Mouse (Mus musculus): ENCODE measurements at regions not wholly inside any gene's neighbourhood (a gene's known extent, or its start where the extent isn't known, plus 50 kb on each side); places are given as distances from the start of the nearest gene placed in this dataset.

DNA sequence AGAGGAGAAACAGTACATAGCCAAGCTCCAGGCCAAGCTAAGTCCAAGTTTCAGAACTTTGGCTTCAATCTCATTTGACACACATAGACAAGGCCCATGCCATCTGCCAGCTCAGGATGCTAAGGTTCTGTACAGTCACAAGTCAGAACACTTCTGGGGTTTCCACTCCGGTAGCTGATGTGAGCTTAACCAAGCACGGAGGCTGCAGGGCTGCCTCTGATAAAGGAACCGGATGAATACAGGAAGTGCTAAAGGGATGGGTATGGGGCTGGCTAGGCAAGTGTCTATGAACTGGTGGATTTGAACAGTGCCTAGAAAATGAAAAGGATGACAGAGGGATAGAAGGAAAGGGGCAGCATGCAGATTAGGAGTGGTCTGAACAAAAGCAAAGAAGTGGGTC is 75.4 kb upstream of the Vldlr start:
- no peak for DNase-seq

DNA sequence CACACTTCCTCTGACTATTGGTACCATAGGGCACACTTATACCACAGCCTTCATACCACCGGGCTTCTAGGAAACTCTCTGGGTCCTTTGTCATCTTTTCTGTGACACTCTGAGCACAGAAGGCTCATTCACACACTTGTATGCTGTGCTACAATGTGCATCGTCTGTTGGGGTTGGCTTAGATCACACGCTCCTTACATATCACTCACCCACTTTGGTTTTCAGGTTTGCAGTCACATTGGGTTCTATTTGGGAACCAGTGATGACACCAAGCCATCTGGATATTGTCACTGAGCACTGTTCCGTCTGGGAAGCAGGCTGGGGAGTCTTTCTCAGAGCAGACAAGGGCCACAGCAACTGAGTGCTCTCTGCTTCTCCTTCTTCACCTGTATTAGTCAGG is 74.1 kb upstream of the Vldlr start:
- DNase-seq = no peak

GRCm38 (mm10) chr19:27147404-27147803 is 68.9 kb upstream of the Vldlr start:
- DNase-seq = no peak

DNA sequence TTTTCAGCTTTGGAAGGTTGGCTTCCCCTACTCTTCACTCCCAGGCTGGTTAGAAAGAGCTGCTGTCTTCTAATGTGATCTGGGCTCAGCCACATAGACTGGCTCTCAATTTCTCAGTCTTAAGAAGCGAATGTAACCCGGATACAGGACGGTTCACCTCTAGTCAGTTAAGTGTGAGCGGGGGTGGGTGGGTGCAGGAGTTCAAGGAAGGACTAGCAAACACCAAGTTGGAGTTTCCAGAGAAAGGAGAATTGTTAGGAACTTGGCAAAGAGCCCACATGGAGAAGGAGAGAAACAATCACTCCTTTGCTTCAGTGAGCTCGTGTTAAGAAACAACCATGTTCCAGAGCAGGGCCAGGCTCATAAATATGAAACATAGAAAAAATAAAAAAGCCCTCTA is 68.0 kb upstream of the Vldlr start:
- DNase-seq = no peak

- no peak for DNase-seq
These were observed 66.7 kb upstream of the Vldlr start for GRCm38 (mm10) chr19:27149567-27149966.

- no peak for DNase-seq
These were observed 54.4 kb upstream of the Vldlr start for GRCm38 (mm10) chr19:27161933-27162332.

Measured in B cell, adult 2 months (primary cell).